Mouse (Mus musculus): ENCODE measurements at regions not wholly inside any gene's neighbourhood (a gene's known extent, or its start where the extent isn't known, plus 50 kb on each side); places are given as distances from the start of the nearest gene placed in this dataset.

DNA sequence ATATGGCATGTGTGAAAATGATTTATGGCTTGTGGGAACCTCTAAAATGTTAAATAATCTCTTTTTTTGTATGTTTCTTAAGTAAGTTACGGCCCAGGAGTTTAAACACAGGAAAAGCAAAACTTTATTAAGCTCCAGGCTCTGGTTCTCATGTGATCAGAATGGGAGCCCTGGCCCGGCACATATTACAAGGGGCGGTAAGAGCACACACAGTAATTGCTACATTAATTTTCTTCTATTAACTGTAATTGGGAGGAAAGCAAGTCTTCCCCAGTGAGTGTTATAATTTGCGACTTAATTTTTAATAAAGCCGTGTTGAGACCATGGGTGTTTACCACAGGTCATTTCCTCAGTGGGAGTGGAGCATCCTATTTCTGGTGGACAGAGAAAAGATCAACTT lies 520.1 kb downstream of the Hs3st4 start:
- no peak for DNase-seq (ENCODE audit: low read depth, low spot score)
- no peaks in the 10 kb centered on the region for H3K79me2 ChIP-seq (ENCODE audit: control insufficient read depth, insufficient read depth, low read length, poor library complexity)
- H3K9ac ChIP-seq (ENCODE audit: control insufficient read depth, low read depth, low read length, poor library complexity, severe bottlenecking): no peak overlapping the region
- H3K27me3 ChIP-seq (ENCODE audit: control insufficient read depth in 1 of 2, insufficient read depth in 2 of 2, low read length in 2 of 2): no peaks in the 10 kb centered on the region
- H3K36me3 ChIP-seq (ENCODE audit: control insufficient read depth in 1 of 2, insufficient read depth in 2 of 2, low read length in 2 of 2): no peaks in the 10 kb centered on the region
- H3K4me1 ChIP-seq (ENCODE audit: control insufficient read depth in 1 of 2, insufficient read depth in 2 of 2, low read length in 2 of 2): no peaks in the 10 kb centered on the region
- H3K27ac ChIP-seq (ENCODE audit: control insufficient read depth, low read depth, low read length): no peak overlapping the region
- H3K4me3 ChIP-seq (ENCODE audit: control insufficient read depth in 1 of 2, insufficient read depth in 1 of 2, low read depth in 2 of 2, low read length in 2 of 2): no peak overlapping the region
- H3K9me3 ChIP-seq (replicated peaks; ENCODE audit: insufficient read depth, low read length): no peaks in the 10 kb centered on the region
- TF ChIP-seq TAL1 (IDR thresholded peaks at IDR 0.05; ENCODE audit: low read length) (no peak), MYB (IDR thresholded peaks at IDR 0.05; ENCODE audit: low read depth, low read length) (no peak), SIN3A (IDR thresholded peaks at IDR 0.05; ENCODE audit: low read length) (no peak), NELFE (IDR thresholded peaks at IDR 0.05; ENCODE audit: low read depth, low read length) (no peak), MAZ (IDR thresholded peaks at IDR 0.05; ENCODE audit: low read depth, low read length) (no peak), ZKSCAN1 (IDR thresholded peaks at IDR 0.05; ENCODE audit: low read depth, low read length) (no peak), MYC (IDR thresholded peaks at IDR 0.05; ENCODE audit: low read depth, low read length) (no peak)

DNA sequence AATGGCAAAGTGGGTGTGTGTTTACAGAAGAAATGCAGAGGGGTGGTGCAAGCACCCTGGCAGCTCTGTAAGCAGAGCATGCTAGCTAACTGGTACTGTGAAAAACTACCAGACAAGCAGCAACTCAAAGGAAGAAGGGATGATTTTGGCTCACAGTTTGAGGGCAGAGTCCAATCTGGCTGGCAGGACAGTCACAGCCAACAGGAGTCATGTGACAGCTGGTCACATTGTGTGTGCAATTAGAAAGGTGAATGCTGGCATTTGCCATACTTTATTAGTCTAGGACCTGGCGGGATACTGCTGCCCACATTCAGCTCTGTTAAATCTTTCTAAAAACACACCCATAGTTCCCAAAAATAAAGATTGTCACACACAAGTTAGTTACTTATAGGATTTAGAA lies 566.4 kb downstream of the Hs3st4 start:
- Histone ChIP-seq H3K4me3 (ENCODE audit: control insufficient read depth in 1 of 2, insufficient read depth in 1 of 2, low read depth in 2 of 2, low read length in 2 of 2) (no peak overlapping the region), H3K9me3 (replicated peaks; ENCODE audit: insufficient read depth, low read length) (no peaks in the 10 kb centered on the region), H3K27me3 (ENCODE audit: control insufficient read depth in 1 of 2, insufficient read depth in 2 of 2, low read length in 2 of 2) (no peaks in the 10 kb centered on the region), H3K79me2 (ENCODE audit: control insufficient read depth, insufficient read depth, low read length, poor library complexity) (no peaks in the 10 kb centered on the region), H3K9ac (ENCODE audit: control insufficient read depth, low read depth, low read length, poor library complexity, severe bottlenecking) (no peak overlapping the region), H3K4me1 (ENCODE audit: control insufficient read depth in 1 of 2, insufficient read depth in 2 of 2, low read length in 2 of 2) (no peaks in the 10 kb centered on the region), H3K27ac (ENCODE audit: control insufficient read depth, low read depth, low read length) (no peak overlapping the region), H3K36me3 (ENCODE audit: control insufficient read depth in 1 of 2, insufficient read depth in 2 of 2, low read length in 2 of 2) (no peaks in the 10 kb centered on the region)
- no peak for DNase-seq (ENCODE audit: low read depth, low spot score)
- no peak for TF ChIP-seq JUND (IDR thresholded peaks at IDR 0.05; ENCODE audit: low read depth, low read length)
- TF ChIP-seq MEF2A (IDR thresholded peaks at IDR 0.05; ENCODE audit: extremely low read depth, insufficient replicate concordance, low read depth, low read length, poor library complexity, severe bottlenecking): no peak

DNA sequence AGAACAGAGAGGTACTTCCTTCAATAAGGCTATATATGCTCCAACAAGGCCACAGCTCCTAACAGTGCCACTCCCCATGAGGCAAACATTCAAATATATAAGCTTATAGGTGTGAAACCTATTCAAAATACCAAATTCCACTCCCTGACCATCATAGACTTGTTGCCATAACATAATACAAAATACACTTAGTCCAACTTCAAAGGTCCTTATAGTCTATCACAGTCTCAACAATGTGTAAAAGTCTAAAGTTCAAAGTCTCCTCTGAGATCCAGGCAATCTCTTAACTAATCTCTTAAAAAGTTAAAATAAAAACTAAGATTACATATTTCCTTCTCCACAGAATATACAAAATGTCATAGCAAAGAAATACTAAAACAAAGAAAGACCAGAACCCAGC lies 574.5 kb downstream of the Hs3st4 start:
- H3K79me2 ChIP-seq (ENCODE audit: control insufficient read depth, insufficient read depth, low read length, poor library complexity): no peaks in the 10 kb centered on the region
- no peak for DNase-seq (ENCODE audit: low read depth, low spot score)
- TF ChIP-seq MAX (IDR thresholded peaks at IDR 0.05; ENCODE audit: low read length) (no peak), BHLHE40 (IDR thresholded peaks at IDR 0.05; ENCODE audit: borderline replicate concordance, low read depth, low read length) (no peak), TCF12 (IDR thresholded peaks at IDR 0.05; ENCODE audit: low read depth, low read length) (no peak), NRF1 (IDR thresholded peaks at IDR 0.05; ENCODE audit: insufficient read depth, low read depth, low read length, poor library complexity, severe bottlenecking) (no peak), CTCF (IDR thresholded peaks at IDR 0.05 in 2 of 3, conservative IDR thresholded peaks at IDR 0.05 in 1 of 3; ENCODE audit: control insufficient read depth in 1 of 3, insufficient read depth in 1 of 3, low read depth in 2 of 3, low read length in 3 of 3, poor library complexity in 1 of 3, severe bottlenecking in 1 of 3) (no peak)
- H3K4me3 ChIP-seq (ENCODE audit: control insufficient read depth in 1 of 2, insufficient read depth in 1 of 2, low read depth in 2 of 2, low read length in 2 of 2): no peak overlapping the region
- no peaks in the 10 kb centered on the region for H3K4me1 ChIP-seq (ENCODE audit: control insufficient read depth in 1 of 2, insufficient read depth in 2 of 2, low read length in 2 of 2)
- H3K36me3 ChIP-seq (ENCODE audit: control insufficient read depth in 1 of 2, insufficient read depth in 2 of 2, low read length in 2 of 2): no peaks in the 10 kb centered on the region
- H3K9me3 ChIP-seq (replicated peaks; ENCODE audit: insufficient read depth, low read length): no peaks in the 10 kb centered on the region
- no peak overlapping the region for H3K9ac ChIP-seq (ENCODE audit: control insufficient read depth, low read depth, low read length, poor library complexity, severe bottlenecking)
- H3K27me3 ChIP-seq (ENCODE audit: control insufficient read depth in 1 of 2, insufficient read depth in 2 of 2, low read length in 2 of 2): no peaks in the 10 kb centered on the region
- H3K27ac ChIP-seq (ENCODE audit: control insufficient read depth, low read depth, low read length): no peak overlapping the region

All from MEL (cell line).